Mouse (Mus musculus) induced T-regulatory cell, adult 2 months (primary cell): ENCODE results near the gene Rpp14.
"Not testable (repeated sequence)": the region's sequence is repeated elsewhere in the genome, so short reads cannot be mapped to it uniquely, and the experiment has no call there.

Experiments used
- DNase-seq: peaks from one replicate; pipeline ENCODE4 v3.0.0-alpha.2; 2012; ENCODE audit warnings: low read depth

Rpp14 gene

DNA sequence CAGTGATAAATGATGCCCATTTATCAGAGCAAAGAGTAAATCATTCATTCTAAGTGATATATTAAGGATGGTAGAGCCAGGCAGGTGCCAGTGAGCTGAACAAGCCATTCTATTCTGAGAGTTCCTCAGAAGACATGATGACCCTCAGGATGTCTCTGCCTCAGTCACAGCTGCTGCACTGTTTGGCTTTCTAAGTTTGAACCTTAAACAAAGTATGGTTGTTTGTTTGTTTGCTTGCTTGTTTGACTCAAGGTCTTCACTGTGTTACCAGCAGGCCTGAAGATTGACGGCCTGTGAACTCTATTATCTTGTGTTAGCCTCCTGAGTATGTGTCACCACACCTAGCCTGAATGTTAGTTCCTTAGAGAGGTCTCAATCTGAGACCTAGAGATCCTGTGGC lies 34.6 kb downstream of the Rpp14 start:
- no peak for DNase-seq

DNA sequence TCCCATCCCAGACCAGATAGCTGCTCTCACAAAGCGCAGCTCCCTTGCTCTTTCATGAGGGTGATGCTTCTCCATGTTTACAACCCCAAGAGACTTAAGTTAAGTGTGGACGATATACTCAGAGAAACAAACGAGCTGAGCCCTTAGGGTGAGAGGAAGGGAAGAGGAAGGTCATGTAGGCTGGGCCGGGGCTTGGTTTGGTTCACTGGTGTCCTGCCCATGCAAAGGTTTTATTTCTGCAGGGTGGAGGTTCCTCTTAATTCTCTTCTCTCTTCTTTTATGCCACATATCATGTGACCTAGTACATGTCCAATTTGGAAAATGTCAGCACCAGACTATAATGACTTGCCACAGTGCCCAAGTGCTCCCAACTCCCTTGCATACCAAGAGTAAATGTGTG lies 35.6 kb downstream of the Rpp14 start:
- no peak for DNase-seq

DNA sequence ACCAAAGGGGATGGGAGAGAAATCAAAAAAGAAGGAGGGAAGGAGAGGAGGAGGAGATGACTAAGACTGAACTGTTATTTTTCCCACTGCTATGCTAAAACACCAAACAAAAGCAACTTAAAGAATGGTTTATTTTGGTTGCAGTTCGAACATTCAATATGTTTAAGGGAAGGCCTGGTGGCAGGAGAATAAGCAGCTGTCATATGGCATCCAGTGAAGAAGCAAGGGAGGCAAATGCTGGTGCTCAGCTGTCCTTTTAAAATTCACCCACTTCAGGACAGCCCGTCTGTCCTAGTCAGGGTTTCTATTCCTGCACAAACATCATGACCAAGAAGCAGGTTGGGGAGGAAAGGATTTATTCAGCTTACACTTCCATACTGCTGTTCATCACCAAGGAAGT lies 37.2 kb downstream of the Rpp14 start:
- DNase-seq: no peak

DNA sequence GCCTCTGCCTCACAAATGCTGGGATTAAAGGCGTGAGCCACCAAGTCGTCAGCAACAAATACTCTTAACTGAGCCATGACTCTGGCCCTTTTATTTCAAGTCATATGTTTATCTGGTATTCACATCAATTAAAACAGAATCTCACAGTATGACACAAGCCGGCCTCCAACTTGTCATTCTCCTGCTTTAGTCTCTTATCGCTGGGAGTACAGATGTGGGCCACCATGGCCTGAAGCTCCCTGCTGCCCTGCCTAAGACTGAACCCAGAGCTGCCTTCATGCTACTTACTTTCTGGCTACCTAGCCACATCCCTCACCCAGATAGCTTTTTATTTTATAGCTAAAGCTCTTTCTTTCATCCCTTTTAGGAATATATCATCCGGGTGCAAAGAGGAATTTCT lies 39.3 kb downstream of the Rpp14 start:
- DNase-seq: no peak

DNA sequence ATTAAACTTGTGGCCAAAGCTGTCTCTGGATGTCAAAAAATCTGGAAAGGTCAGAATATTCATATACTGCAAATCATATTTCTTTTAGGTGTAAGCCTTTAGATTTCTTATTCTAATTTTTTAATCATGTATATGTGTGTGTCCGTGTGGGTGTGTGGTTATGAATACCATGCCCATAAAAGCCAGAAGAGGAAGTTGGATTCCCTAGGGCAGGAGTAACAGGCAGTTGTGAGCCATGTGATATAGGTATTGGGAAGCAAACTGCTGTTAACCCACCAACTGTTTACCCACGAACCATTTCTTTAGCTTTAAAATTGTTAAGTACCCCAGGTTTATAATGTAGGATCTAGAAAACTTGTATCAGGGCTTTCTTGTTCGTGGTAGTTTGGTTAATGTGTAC lies 39.7 kb downstream of the Rpp14 start:
- DNase-seq: no peak

DNA sequence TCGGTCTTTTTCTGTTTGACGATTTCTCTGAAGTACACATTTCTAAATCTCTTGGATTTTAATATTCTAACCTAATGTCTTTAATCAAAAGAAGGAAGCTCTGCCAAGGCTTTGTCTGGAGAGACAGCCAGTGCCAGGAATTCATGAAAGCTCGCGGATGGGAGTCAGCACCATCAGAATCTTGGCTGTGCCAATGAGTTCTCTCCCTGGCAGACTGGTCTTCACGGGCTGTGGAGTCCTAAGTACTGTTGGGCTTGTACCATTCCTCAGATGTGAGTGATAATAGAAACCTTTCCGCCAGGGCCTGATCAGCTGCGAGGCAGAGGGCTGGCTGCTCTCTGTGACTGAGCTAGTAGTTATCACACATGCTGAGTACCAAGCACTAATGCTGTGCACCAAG lies 43.0 kb downstream of the Rpp14 start:
- DNase-seq: no peak

DNA sequence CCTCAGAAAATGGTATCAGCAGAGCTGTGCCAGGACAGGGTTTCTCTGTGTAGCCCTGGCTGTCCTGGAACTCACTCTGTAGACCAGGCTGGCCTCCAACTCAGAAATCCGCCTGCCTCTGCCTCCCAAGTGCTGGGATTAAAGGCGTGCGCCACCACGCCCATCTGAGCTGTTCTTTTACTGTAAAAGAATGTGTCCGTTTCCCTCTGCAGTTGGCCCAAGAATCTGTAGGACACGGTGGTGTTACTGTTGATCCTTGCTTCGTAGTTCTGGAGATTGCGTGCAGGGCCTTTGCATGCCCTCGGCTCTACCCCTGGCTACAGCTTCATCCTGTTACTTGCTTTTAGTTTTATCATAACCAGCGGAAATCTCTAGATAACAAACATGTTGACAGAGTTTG lies 43.4 kb downstream of the Rpp14 start:
- DNase-seq: not testable (repeated sequence)

DNA sequence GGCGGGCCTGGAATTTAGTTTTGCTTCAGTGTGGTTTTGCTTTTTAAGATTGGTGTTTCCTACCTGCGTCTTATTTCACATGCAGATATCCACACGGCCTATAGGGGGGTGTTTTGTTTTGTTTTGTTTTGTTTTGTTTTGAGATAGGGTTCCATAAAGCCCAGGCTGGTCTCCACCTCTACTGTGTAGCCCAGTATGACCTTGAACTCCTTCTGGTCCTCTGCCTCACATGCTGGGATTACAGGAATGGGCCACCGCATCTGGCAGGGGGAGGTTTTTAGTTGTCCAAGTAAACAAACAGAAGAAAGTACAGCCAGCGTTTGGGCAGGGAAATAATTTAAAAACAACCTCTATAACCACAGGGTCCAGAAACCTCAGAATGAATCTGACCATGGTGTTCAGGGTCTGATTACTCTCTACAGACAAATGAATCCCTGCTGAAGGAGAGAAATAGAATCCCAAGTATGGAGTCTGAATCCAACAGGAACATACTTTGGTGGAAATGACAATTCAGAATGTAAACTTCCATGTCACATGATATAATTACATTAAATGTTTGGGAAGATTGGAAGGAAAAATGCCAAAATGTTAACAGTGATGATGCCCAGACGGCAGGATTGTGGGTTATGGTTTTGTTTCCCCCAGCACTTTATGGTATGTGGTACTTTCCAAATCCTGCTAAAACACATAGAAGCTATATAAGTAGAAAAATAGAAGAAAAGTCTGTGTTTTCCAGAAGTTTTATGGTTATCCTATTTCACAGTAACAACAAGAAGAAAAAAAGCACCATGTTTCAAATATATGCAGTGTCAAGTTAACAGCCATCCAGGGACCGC lies 44.1 kb downstream of the Rpp14 start:
- DNase-seq: no peak

DNA sequence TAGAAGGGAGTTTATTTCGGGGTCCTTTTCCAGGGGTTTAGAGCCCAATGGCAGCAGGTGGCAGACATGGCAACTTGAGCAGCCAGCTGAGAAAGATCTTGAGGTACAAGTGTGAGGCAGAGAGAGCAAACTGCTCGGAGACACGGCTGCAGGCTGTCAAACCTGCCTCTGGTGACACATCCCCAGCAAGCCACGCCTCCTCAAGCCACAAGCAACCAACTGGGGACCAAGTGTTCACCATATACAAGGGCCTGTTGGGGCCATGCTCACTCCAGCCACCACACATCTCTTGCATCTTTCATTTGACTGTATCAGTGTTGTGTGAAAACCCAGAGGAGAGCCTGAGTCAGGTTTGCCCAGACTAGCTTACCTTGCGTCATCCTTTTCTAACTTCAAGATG lies 47.8 kb downstream of the Rpp14 start:
- no peak for DNase-seq

DNA sequence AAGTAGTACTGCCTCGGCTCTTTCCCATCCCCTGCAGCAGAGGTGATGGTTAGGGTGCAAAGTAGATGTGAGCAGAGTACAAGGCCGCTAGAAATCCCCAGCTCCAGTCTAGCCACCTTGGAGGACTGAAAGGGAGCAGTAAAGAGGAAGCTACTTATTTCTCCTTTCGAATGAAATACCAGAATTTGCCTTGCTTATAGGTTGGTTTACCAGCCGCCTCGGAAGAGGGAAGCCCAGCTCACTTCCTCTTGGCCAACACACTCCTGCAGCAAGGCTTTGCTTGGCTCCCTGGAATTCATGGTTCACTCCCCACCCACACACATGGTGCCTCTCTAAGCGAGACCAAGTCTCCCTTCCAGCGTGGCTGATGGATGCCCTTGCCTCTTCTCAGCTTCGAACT lies 52.6 kb downstream of the Rpp14 start:
- DNase-seq: no peak

DNA sequence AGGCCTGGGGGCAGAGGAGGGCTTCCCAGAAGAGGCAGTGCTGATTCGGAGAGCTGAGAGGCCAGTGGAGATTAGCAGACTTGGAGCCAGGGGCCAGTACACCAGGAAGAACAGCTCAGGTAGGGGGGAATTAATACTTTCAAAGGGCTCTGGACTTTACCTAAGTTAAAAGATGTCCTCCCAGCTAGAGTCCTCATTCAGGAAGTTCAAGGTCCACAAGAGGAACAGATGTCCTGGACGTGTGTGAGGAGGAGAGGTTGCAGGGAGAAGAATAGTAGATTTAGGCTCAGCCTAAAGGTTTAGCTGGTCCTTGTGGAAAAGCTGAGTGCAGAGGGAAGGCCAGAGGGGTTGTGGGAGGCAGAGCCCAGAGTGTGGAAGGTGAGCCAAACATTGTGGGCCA lies 54.1 kb downstream of the Rpp14 start:
- no peak for DNase-seq

DNA sequence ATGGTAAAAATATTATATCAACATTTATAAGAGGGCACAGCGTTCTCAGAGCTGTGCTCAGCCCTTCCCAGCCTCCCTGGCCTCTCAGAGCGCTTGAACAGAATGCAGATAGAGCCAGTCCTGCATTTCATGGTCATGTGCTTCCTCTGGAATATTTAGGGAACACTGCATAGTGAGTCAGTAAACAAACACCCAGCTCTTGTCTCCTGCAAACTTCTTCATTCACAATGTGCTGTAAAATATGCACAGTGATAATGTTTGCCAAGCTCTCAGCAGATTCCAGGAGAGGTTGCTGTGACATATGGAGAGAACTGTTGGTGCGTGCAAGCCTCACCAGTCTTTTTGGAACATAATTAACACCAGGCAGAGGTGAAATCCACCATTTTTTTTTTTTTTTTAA lies 55.0 kb downstream of the Rpp14 start:
- no peak for DNase-seq

DNA sequence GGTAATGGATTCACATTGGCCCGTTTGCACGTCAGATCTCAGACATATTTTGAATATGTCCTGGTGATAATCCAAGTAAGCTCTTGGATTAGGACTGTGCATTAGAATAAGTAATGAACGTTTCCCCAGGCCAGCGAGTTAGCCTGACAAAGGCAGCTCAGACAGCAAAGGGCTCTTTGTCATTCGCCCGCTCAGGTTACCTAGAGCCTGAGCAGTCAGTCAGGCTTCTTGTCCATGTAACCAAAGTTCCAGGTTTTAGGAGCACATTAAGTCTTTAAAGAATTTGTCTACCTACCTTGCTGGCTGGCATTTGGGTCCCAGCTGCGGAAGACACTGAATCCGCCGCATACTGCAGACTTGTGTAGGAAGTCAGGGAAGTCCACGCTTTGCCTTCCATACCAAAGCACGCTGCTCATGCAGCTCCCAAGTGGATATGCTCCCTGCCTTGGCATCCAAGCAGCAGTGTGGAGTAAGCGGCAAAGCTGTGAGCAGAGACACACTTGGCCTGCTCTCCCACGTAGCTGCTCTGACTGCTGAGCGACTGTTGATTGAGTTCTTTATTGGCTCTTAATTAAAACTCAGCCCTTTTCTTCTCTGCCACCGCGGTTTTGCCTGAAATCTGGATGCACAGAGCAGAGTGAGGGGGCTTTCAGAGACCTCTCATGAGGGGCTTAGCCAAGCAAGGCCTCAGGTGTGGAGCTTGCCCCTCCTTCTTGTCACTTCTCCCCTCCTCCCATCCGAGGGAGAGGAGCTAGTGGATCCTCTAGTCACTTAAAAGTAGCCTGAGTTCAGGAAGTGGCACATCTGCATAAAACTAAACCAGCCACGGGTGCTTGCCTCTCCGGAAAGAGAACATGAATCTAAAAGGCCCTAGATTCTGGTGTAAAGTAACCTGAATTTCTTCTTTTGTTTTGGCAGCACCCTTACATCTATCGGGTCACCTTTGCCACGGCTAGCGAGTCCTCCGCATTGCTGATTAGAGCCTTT lies 59.9 kb downstream of the Rpp14 start:
- no peak for DNase-seq

DNA sequence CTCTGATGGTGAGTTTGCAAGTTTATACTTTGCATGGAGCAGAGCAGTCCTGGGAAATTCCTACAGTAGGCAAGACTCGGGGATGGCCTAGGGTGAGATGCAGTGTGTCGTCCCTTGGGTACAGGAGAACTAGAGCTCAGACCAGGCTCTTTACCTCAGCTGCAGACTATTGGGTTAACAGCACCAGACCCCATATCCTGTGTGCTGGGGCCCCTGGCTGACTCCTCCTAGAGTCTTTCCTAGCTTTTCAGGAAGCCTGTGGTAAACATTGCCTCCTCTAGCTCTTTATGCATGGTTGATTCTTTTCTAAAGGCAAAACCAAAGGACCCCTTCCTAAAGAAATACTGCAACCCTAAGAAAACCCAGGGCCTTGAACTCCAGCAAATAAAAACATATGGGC lies 61.0 kb downstream of the Rpp14 start:
- no peak for DNase-seq
